Mouse (Mus musculus): ENCODE data around the gene Thsd4.

GRCm38 (mm10) chr9:60218396-60218795 lies 303.4 kb downstream of the Thsd4 start:
- TF ChIP-seq CTCF (conservative IDR thresholded peaks at IDR 0.05; ENCODE audit: insufficient read depth, insufficient read length, low read depth, low read length) (no peak), POLR2A (IDR thresholded peaks at IDR 0.05; ENCODE audit: low read depth, low read length) (no peak)
